Mouse (Mus musculus) cerebellum, adult 2 months (tissue): ENCODE results near the gene Adh6b.

Source experiments
- CTCF ChIP-seq: fragments of 200-500 bp; IDR thresholded peaks from 2 replicates; pipeline ENCODE4 v1.5.1; 2011; ENCODE audit warnings: low read depth, mild to moderate bottlenecking, control low read depth, low read length, moderate library complexity, borderline replicate concordance; ENCODE audit not compliant: insufficient read depth
- POLR2A ChIP-seq: fragments of 200-500 bp; IDR thresholded peaks from 2 replicates; pipeline ENCODE4 v1.6.1; 2011; ENCODE audit warnings: low read length, control low read depth, borderline replicate concordance; ENCODE audit not compliant: insufficient read depth

DNA sequence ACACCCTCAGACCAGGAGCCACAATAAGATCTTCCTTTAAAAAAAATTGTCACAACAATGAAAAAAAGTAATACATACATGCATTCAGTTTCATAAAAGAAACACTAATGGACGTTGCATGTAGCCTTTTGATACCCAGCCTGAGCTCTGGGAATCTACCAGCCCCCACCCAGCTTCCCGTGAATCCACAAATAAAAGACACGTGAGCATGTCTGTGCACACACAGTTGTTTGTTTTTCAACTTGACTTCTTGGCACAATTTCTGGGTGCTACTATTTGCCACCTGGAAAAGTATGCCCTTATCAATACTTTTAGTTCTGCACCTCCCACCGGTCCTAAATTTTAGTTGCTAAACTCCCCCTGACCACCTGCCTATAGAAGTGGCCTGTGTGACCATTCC lies 19.1 kb downstream of the Adh6b start:
- TF ChIP-seq CTCF (no peak), POLR2A (no peak)
